Mouse (Mus musculus) megakaryocyte, embryonic 14.5 days (primary cell): Measurements from ENCODE around the gene Prf1. TPM values are rescaled to one million over a fixed set of nuclear protein-coding genes. Genes with fewer than 3 reads are reported as not detected.

Source experiments
- H3K27me3 ChIP-seq: replicated peaks from 2 replicates; pipeline ENCODE3; 2012; ENCODE audit warnings: inconsistent platforms
- H3K36me3 ChIP-seq: replicated peaks from 2 replicates; pipeline ENCODE3; 2012; ENCODE audit warnings: low read length, inconsistent platforms, mixed read lengths
- H3K4me1 ChIP-seq: 2 replicates; pipeline ENCODE4 v1.6.1; 2012; ENCODE audit warnings: inconsistent platforms
- H3K4me3 ChIP-seq: replicated peaks from 2 replicates; pipeline ENCODE3; 2012; ENCODE audit warnings: moderate library complexity, mild to moderate bottlenecking, inconsistent platforms
- H3K9me3 ChIP-seq: 2 replicates; pipeline ENCODE4 v1.6.1; 2012; ENCODE audit warnings: inconsistent platforms
- FLI1 ChIP-seq: IDR thresholded peaks from 2 replicates; pipeline ENCODE4 v1.6.1; 2012; ENCODE audit warnings: low read length, inconsistent platforms, mixed read lengths
- GATA1 ChIP-seq: IDR thresholded peaks from 3 replicates; pipeline ENCODE4 v1.6.1; 2012; ENCODE audit warnings: mixed read lengths, low read length, inconsistent platforms, borderline replicate concordance
- polyA plus RNA-seq: library from polyadenylated mRNA; stranded (reverse); fragments of >175 nt; gene quantifications from 2 replicates; pipeline ENCODE4 v1.2.3, GENCODE M21; 2012; ENCODE audit warnings: low replicate concordance; ENCODE audit not compliant: insufficient read depth

Prf1 gene
- polyA plus RNA-seq, 1 experiment, result not detected

DNA sequence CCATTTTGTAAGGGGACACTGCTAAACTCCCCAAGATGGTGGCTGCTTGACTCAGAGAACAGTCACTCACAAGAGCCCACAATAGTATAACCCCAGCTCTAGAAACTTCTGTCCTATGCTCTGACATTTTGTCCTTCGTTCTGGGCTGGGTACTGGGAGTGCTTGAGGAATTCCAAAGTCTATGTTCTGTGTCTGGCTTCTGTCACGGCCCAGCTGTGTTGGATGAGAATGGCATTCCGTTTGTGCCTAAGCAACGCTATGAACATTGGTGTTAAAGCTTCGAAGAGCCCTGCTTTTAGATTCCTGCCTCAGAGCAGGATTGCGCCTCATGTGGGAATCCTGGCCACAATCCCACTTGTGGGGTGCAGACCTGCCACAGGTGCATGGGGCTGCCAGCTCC lies 14.5 kb downstream of the Prf1 start:
- TF ChIP-seq FLI1 (no peak), GATA1 (no peak)
- no peaks in the 10 kb centered on the region for H3K9me3 ChIP-seq
- H3K27me3 ChIP-seq, result peaks cover 31% of the 10 kb centered on the region
- H3K36me3 ChIP-seq, result no peaks in the 10 kb centered on the region
- no peaks in the 10 kb centered on the region for H3K4me1 ChIP-seq
- H3K4me3 ChIP-seq, result no peak overlapping the region

GRCm38 (mm10) chr10:61312754-61313153 lies 15.1 kb downstream of the Prf1 start:
- TF ChIP-seq GATA1, result no peak
- TF ChIP-seq FLI1, result no peak
- H3K4me1 ChIP-seq, result no peaks in the 10 kb centered on the region
- H3K36me3 ChIP-seq, result no peaks in the 10 kb centered on the region
- no peak overlapping the region for H3K4me3 ChIP-seq
- peaks cover 34% of the 10 kb centered on the region for H3K27me3 ChIP-seq
- no peaks in the 10 kb centered on the region for H3K9me3 ChIP-seq

DNA sequence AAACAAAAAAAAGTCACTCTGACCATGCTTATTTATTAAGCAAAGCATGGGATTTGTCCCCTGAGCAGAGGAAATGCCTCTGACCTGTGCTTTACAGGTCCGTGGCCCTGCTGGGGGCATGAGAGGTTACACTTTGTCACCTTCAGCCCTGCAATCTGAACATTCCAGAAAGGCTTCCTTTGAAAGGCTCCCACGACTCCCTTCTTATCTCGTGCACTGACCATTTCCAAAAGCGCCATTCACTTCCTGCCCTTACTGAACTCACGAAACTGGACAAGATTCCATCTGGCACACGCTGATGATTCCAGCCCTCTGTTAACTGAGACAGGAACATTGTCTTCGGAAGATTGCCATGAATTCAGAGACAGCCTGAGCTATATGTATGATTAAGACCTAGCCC lies 16.1 kb downstream of the Prf1 start:
- H3K36me3 ChIP-seq, result no peaks in the 10 kb centered on the region
- TF ChIP-seq FLI1 (no peak), GATA1 (no peak)

GRCm38 (mm10) chr10:61315324-61315880 lies 17.8 kb downstream of the Prf1 start:
- H3K4me1 ChIP-seq, result no peaks in the 10 kb centered on the region
- H3K27me3 ChIP-seq, result peaks cover 30% of the 10 kb centered on the region

More for the DNA sequence above, 16.1 kb downstream of the Prf1 start:
- H3K9me3 ChIP-seq, result no peaks in the 10 kb centered on the region
- H3K4me3 ChIP-seq, result no peak overlapping the region
- peaks cover 24% of the 10 kb centered on the region for H3K27me3 ChIP-seq
- no peaks in the 10 kb centered on the region for H3K4me1 ChIP-seq

DNA sequence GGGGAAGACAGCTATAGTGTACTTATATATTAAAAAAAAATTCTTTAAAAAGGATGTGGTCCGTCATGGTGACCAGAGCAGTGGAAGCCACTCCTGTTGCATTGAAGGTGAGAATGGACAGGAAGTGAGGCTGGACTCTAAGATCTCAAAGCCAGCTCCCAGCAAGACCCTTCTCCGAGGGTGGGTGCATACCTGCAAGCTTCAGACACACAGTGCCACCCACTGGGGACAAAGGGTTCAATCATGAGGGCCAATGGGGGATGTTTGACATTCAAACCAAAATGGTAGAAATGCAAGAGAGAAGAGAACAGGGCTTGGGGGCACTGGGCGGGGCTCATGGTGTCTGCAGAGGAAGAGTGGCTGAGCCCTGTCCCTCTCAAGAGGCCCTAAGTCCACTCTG lies 20.9 kb downstream of the Prf1 start:
- H3K4me1 ChIP-seq, result no peaks in the 10 kb centered on the region
- H3K27me3 ChIP-seq, result peaks cover 42% of the 10 kb centered on the region
- no peaks in the 10 kb centered on the region for H3K36me3 ChIP-seq
- peaks cover 6% of the 10 kb centered on the region; the same call in 1 of the 2 replicates for H3K9me3 ChIP-seq
- no peak overlapping the region for H3K4me3 ChIP-seq
- no peak for TF ChIP-seq GATA1
- TF ChIP-seq FLI1, result no peak

More at GRCm38 (mm10) chr10:61315324-61315880, 17.8 kb downstream of the Prf1 start:
- no peak for TF ChIP-seq GATA1
- no peak for TF ChIP-seq FLI1
- no peak overlapping the region for H3K4me3 ChIP-seq
- H3K9me3 ChIP-seq, result no peaks in the 10 kb centered on the region
- no peaks in the 10 kb centered on the region for H3K36me3 ChIP-seq

- Histone ChIP-seq H3K4me1 (no peaks in the 10 kb centered on the region), H3K4me3 (no peak overlapping the region), H3K36me3 (no peaks in the 10 kb centered on the region), H3K27me3 (peaks cover 75% of the 10 kb centered on the region), H3K9me3 (peaks cover 6% of the 10 kb centered on the region; the same call in 1 of the 2 replicates)
- no peak for TF ChIP-seq GATA1
- no peak for TF ChIP-seq FLI1
These were observed 27.1 kb downstream of the Prf1 start for GRCm38 (mm10) chr10:61324717-61325116.

GRCm38 (mm10) chr10:61325782-61326328 lies 28.2 kb downstream of the Prf1 start:
- no peak for TF ChIP-seq FLI1
- TF ChIP-seq GATA1, result no peak
- H3K36me3 ChIP-seq, result no peaks in the 10 kb centered on the region
- H3K9me3 ChIP-seq, result peaks cover 6% of the 10 kb centered on the region; the same call in 1 of the 2 replicates
- H3K27me3 ChIP-seq, result peaks cover 75% of the 10 kb centered on the region
- no peaks in the 10 kb centered on the region for H3K4me1 ChIP-seq
- H3K4me3 ChIP-seq, result no peak overlapping the region

GRCm38 (mm10) chr10:61327545-61327944 lies 29.9 kb downstream of the Prf1 start:
- no peak overlapping the region for H3K4me3 ChIP-seq
- H3K9me3 ChIP-seq, result peaks cover 8% of the 10 kb centered on the region
- no peak for TF ChIP-seq FLI1
- TF ChIP-seq GATA1, result no peak

DNA sequence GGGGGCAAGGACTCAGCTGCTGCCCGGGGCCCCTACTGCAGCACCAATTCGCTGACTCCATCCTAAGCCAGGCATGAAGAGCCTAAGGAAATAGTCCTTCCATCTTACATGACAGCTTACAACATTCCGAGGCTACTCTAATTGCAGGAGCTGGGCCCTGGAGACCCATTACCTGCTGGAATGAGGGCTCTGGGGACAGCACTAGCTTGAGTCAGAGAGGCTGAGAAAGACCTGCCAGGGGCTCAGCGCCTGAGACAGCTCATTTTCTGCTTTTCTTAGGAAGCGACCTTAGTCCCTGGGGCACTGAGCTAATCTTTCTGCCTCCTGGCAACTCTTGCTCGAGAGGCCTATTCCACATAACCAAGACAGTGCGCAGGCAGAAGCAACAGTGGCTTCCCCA lies 31.3 kb downstream of the Prf1 start:
- H3K36me3 ChIP-seq, result no peaks in the 10 kb centered on the region
- H3K4me1 ChIP-seq, result no peaks in the 10 kb centered on the region
- peaks cover 9% of the 10 kb centered on the region for H3K9me3 ChIP-seq
- peaks cover 68% of the 10 kb centered on the region for H3K27me3 ChIP-seq
- no peak overlapping the region for H3K4me3 ChIP-seq
- TF ChIP-seq FLI1, result no peak
- no peak for TF ChIP-seq GATA1

More at GRCm38 (mm10) chr10:61327545-61327944, 29.9 kb downstream of the Prf1 start:
- Histone ChIP-seq H3K27me3 (peaks cover 71% of the 10 kb centered on the region), H3K36me3 (no peaks in the 10 kb centered on the region), H3K4me1 (no peaks in the 10 kb centered on the region)

GRCm38 (mm10) chr10:61331046-61331445 lies 33.4 kb downstream of the Prf1 start:
- H3K4me3 ChIP-seq, result no peak overlapping the region
- H3K9me3 ChIP-seq, result peaks cover 9% of the 10 kb centered on the region
- no peaks in the 10 kb centered on the region for H3K4me1 ChIP-seq
- no peak for TF ChIP-seq GATA1
- TF ChIP-seq FLI1, result no peak
- H3K27me3 ChIP-seq, result peaks cover 64% of the 10 kb centered on the region
- H3K36me3 ChIP-seq, result no peaks in the 10 kb centered on the region

GRCm38 (mm10) chr10:61334545-61334944 lies 36.9 kb downstream of the Prf1 start:
- H3K4me3 ChIP-seq, result no peak overlapping the region
- peaks cover 9% of the 10 kb centered on the region for H3K9me3 ChIP-seq
- no peaks in the 10 kb centered on the region for H3K4me1 ChIP-seq
- TF ChIP-seq GATA1 (no peak), FLI1 (no peak)
- no peaks in the 10 kb centered on the region for H3K36me3 ChIP-seq
- H3K27me3 ChIP-seq, result peaks cover 49% of the 10 kb centered on the region
